Mouse (Mus musculus) lung, adult 2 months (tissue): ENCODE measurements around the gene Armcx5.

Experiments used
- CTCF ChIP-seq: fragments of 200-500 bp; IDR thresholded peaks from 2 replicates; pipeline ENCODE4 v1.5.1; 2011; ENCODE audit warnings: mild to moderate bottlenecking, low read length, control low read depth; ENCODE audit not compliant: insufficient read depth
- POLR2A ChIP-seq: fragments of 200-500 bp; IDR thresholded peaks from 2 replicates; pipeline ENCODE4 v1.6.1; 2011; ENCODE audit warnings: low read depth, mild to moderate bottlenecking, control low read depth, low read length, borderline replicate concordance; ENCODE audit errors: extremely low read depth

- TF ChIP-seq CTCF (no peak), POLR2A (no peak)
These were observed 25.6 kb downstream of the Armcx5 start for GRCm38 (mm10) chrX:135768043-135768548.
